Mouse (Mus musculus) heart, embryonic 15.5 days (tissue): ENCODE measurements around the gene Draxin. TPM values are rescaled to one million over a fixed set of nuclear protein-coding genes. Genes with fewer than 3 reads are reported as not detected.

Experiments used
- ATAC-seq: fragments of 200-750 bp; cut with Nextera tagmentation; replicated peaks from 2 replicates; pipeline ENCODE4 v1.8.0; 2017; ENCODE audit warnings: low read depth, moderate TSS enrichment; ENCODE audit not compliant: insufficient number of reproducible peaks, insufficient read depth, low FRiP score
- H3K27ac ChIP-seq: fragments of 300-500 bp; sonication (generic); 2 replicates; pipeline ENCODE4 v1.5.1; 2015; ENCODE audit warnings: mild to moderate bottlenecking, inconsistent platforms
- H3K27me3 ChIP-seq: fragments of 300-500 bp; sonication (generic); 2 replicates; pipeline ENCODE4 v1.6.1; 2015; ENCODE audit warnings: inconsistent platforms
- H3K36me3 ChIP-seq: fragments of 300-500 bp; sonication (generic); 2 replicates; pipeline ENCODE4 v1.6.1; 2015; ENCODE audit warnings: mild to moderate bottlenecking, inconsistent platforms
- H3K4me1 ChIP-seq: fragments of 300-500 bp; sonication (generic); replicated peaks from 2 replicates; pipeline ENCODE4 v1.6.1; 2015; ENCODE audit warnings: inconsistent platforms
- H3K4me2 ChIP-seq: fragments of 300-500 bp; sonication (generic); 2 replicates; pipeline ENCODE4 v1.6.1; 2015; ENCODE audit warnings: inconsistent platforms, mild to moderate bottlenecking, moderate library complexity
- H3K4me3 ChIP-seq: fragments of 300-500 bp; sonication (generic); 2 replicates; pipeline ENCODE4 v1.5.1; 2015; ENCODE audit warnings: mild to moderate bottlenecking, inconsistent platforms
- H3K9ac ChIP-seq: fragments of 300-500 bp; sonication (generic); 2 replicates; pipeline ENCODE4 v1.6.1; 2015; ENCODE audit warnings: mild to moderate bottlenecking, inconsistent platforms
- H3K9me3 ChIP-seq: fragments of 300-500 bp; sonication (generic); replicated peaks from 2 replicates; pipeline ENCODE4 v1.6.1; 2016; ENCODE audit warnings: inconsistent platforms
- WGBS: fragments of 180-500 bp; shearing (Covaris S2); methylation state at CpG from one replicate; pipeline ENCODE4 v1.1.7; 2015; ENCODE audit warnings: mixed read lengths; 5-methylcytosine and 5-hydroxymethylcytosine counted together
- polyA plus RNA-seq: library from polyadenylated mRNA; unstranded; fragments of >200 nt; fragmentation: Nextera tagmentation; extraction: Ambion mirVana; gene quantifications from 2 replicates; pipeline ENCODE4 v1.2.1, GENCODE M21; 2015

Draxin gene
- polyA plus RNA-seq, 1 experiment from 2014 or later: not detected

DNA sequence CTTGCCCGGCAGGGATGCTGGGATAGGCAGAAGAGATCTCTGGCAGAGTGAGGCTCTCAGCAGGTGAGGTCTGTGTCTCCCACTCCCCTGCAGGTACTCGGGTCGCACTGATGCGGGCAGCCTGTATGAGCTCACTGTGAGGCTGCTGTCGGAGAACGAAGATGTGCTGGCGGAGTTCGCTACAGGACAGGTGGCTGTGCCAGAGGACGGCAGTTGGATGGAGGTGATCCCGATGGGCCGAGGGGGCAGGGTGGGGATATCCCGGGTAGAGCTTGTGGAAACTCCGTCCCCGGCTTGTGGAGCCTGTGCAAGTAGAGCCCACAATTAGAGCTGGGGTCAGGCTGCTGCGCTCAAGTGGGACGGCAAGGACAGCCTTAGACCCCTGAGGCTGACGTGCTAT, 35.1 kb upstream of the Draxin start:
- peaks cover 27% of the 10 kb centered on the region for H3K4me1 ChIP-seq
- no peak overlapping the region for H3K27ac ChIP-seq
- peaks cover 90% of the 10 kb centered on the region for H3K27me3 ChIP-seq
- H3K9me3 ChIP-seq: no peaks in the 10 kb centered on the region
- H3K4me3 ChIP-seq: no peak overlapping the region
- ATAC-seq: no peak
- H3K36me3 ChIP-seq: no peaks in the 10 kb centered on the region
- H3K9ac ChIP-seq: no peak overlapping the region
- H3K4me2 ChIP-seq: no peak overlapping the region
- WGBS: 12% methylated on average over 17 of the region's 17 CpGs

DNA sequence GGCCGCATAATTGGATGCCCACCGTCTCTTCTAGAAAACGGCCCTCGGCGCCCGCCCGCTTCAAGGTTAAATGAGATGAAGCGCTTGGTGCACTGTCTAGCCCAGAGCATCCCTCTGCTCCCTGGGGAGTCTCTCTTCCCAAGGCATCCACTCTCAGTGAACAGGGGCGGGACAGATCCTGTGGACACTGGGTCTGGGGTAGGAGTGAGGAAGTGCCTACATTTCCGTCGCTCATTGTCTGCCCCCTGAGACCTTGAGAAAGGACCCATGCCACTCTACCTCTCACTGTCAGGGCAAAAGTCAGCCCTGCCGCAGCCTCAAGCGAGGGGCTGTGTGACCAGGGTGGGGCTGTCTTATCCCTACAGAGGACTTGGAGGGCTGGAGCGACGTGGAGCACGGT, 34.0 kb upstream of the Draxin start:
- no peak for ATAC-seq
- peaks cover 34% of the 10 kb centered on the region for H3K4me1 ChIP-seq

DNA sequence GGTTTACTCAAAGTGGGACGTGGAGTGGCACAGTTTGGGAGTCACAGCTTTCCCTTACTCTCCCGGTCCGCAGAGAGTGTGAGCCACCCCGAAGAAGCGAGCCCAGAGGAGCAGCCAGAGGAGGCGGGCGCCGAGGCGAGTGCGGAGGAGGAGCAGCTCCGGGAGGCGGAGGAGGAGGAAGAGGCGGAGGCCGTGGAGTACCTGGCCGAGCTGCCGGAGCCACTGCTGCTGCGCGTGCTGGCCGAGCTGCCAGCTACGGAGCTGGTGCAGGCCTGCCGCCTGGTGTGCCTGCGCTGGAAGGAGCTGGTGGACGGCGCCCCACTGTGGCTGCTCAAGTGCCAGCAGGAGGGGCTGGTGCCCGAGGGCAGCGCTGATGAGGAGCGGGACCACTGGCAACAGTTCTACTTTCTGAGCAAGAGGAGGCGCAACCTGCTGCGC, 33.5 kb upstream of the Draxin start:
- ATAC-seq: peak; percentile 19
- H3K27me3 ChIP-seq: peaks cover 88% of the 10 kb centered on the region
- H3K9ac ChIP-seq: peak overlapping the region; percentile 10; the same call in 1 of the 2 replicates
- H3K4me2 ChIP-seq: peak overlapping the region; percentile 72
- H3K4me3 ChIP-seq: peak overlapping the region; percentile 45
- H3K9me3 ChIP-seq: no peaks in the 10 kb centered on the region
- peaks cover 38% of the 10 kb centered on the region for H3K4me1 ChIP-seq
- no peaks in the 10 kb centered on the region for H3K36me3 ChIP-seq
- no peak overlapping the region for H3K27ac ChIP-seq
- under 1% methylated on average over 29 of the region's 29 CpGs for WGBS

More for the DNA sequence above, 34.0 kb upstream of the Draxin start:
- H3K36me3 ChIP-seq: no peaks in the 10 kb centered on the region
- 0 out of 2 replicates have a peak overlapping the region, but pooled peaks have one; percentile 10 for H3K9ac ChIP-seq
- no peaks in the 10 kb centered on the region for H3K9me3 ChIP-seq
- WGBS: under 1% methylated on average over 16 of the region's 16 CpGs
- no peak overlapping the region for H3K27ac ChIP-seq
- peak overlapping the region; percentile 72 for H3K4me2 ChIP-seq
- peaks cover 90% of the 10 kb centered on the region for H3K27me3 ChIP-seq
- peak overlapping the region; percentile 45 for H3K4me3 ChIP-seq

DNA sequence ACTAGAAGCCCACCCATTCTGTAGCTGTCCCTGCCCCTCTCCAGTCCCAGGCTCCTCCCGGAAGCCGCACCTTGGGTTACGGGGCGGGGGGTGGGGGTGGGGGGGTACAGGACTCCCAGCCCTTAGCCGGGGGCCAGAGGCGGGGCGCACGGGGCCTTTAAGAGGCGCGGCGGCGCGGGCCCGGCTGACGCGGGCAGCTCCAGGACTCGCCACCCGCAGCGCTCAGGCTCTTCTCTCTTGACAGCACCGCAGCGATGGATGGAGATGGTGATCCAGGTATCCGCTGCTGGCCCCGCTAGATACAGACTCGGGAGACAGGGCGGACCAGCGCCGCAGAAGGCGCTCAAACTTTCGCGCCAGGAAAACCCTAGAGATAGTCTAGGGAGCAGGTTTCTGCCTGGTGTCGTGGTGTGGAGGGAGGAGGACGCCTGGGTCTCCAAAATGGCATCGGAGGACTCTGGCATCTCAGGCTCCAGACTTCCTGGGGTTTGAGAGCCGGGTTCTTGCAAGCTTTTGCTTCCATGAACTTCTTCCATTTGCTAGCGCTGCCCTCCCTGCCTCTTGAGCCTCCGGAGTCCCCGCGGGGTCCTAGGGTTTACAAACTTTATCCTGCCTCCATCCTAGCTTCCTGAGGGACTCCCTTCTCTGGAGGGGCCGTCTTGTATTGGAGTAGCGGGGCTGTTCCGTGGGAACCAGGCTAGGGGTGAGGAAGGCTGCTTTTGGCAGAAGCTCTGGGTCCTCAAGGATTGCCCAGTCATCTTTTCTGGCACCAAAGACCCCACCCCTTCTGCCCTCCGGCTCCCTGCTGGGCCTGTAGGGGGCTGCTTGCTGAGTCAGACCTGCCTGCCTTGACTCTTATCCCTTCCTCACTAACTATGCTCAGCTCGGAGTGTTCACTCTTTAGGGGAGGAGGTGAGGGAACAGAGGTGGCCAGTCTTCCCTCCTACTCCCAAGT, 30.2 kb upstream of the Draxin start, which contains the start of the genes Fbxo44 and Fbxo2:
TSS of gene Fbxo44 (minus strand) at position 47 of the 955 bp plus-strand sequence.
TSS of gene Fbxo2 (plus strand) at position 186 of the 955 bp plus-strand sequence.
- Histone ChIP-seq H3K9ac (peak within 1 kb of the TSS; percentile 82), H3K9me3 (no peaks in the 10 kb centered on the region), H3K36me3 (peaks cover 13% of the 10 kb centered on the region; the same call in 1 of the 2 replicates), H3K4me1 (peaks cover 40% of the 10 kb centered on the region), H3K27ac (peak within 1 kb of the TSS; percentile 81), H3K27me3 (peaks cover 65% of the 10 kb centered on the region), H3K4me3 (peak within 1 kb of the TSS; percentile 77), H3K4me2 (peak within 1 kb of the TSS; percentile 98)
- WGBS: 1% methylated on average over 31 of the region's 43 CpGs
- peak; percentile 23 for ATAC-seq

DNA sequence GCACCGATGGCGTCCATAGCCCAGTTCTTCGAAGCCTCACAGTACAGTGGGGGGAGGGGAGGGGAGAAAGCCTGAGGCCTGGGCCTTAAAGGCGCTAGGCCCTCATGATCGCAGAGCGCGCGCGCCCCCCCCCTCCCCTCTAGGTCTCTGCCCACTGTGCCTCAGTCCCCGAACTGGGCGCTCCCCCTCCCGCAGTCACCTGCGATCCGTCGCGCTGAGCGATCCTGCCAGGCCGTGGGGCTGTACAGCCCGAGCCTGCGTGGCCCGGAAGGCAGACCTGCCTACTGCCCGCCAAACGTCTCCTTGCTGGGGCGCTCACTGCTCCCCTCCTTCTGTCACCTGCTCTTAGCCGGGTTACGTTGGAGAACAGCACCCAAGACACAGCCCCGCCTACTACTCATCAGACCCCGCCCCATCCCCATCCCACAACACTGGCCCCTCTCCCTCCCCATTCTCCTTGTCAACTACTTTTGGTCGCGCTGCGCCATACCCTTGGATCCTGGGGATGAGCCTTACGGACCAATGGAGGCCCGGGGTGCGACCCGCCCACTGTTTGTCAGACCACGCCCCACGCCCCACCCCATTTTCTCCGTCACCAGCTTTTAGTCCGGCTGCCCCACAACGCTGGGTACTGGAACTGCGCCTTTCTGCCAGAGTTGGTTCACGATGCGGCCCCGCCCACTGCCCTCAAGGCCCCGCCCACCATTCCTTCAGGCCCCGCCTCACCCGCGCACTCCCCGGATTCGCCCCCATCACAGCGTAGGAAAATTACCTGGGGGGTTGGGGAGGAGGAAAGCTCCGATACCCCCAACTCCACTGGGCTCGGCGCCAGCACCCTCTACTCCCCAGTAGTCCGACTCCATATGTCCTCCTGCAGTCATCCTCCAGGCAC, 29.3 kb upstream of the Draxin start:
- no peaks in the 10 kb centered on the region for H3K9me3 ChIP-seq
- H3K36me3 ChIP-seq: peaks cover 13% of the 10 kb centered on the region; the same call in 1 of the 2 replicates
- peak; percentile 84 for ATAC-seq
- peak overlapping the region; percentile 82 for H3K9ac ChIP-seq
- under 1% methylated on average over 48 of the region's 55 CpGs for WGBS
- peaks cover 40% of the 10 kb centered on the region for H3K4me1 ChIP-seq
- peak overlapping the region; percentile 81 for H3K27ac ChIP-seq
- H3K4me3 ChIP-seq: peak overlapping the region; percentile 77
- peak overlapping the region; percentile 98 for H3K4me2 ChIP-seq
- peaks cover 56% of the 10 kb centered on the region for H3K27me3 ChIP-seq

DNA sequence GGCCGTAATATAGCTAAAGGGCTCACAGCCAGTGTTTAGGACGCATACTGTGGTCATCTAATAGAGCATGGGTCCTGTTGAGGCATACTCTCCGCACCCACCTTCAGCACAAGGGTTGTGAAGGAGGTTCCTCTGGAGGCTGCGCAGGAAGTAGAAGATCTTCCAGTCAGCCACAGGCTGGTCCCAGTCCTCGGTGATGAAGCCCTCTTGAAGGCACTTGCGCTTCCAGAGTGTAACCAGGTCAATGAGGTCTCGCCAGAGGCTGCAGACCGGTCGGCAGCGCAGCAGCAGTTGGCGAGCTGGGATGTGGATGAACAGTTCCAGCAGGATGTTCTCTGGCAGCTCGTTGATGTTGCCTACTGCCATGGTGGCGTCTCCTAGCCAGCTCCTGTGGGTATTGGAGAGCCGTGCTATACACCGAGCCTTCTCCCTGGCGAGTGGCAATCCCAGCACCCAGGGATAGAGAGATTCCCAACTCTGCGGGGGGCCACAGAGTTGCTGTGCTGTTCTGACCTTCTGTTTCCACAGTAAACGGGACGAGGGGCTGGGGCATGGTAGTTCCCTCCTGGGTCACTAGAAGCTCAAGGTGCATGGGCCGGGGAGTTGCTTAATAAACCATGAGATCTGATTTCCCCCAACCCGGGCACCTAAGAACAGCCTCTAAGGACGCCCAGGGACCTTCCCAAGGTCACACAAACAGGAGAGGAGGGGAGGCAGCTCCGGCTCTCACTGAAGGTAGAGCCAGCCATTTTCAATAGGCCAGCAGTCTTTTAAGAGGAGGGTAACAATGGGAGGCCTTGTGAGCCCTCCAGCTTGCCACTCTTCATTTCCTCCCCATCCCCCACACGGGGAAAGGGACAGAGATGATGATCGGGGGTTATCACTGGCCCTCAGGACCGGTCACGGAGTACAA, 28.2 kb upstream of the Draxin start:
- Histone ChIP-seq H3K4me3 (peak overlapping the region; percentile 77), H3K4me1 (peaks cover 30% of the 10 kb centered on the region), H3K4me2 (peak overlapping the region; percentile 98), H3K9me3 (no peaks in the 10 kb centered on the region), H3K36me3 (peaks cover 18% of the 10 kb centered on the region; the same call in 1 of the 2 replicates), H3K27ac (peak overlapping the region; percentile 81), H3K9ac (peak overlapping the region; percentile 82), H3K27me3 (peaks cover 45% of the 10 kb centered on the region)
- WGBS: 29% methylated on average over 27 of the region's 27 CpGs
- no peak for ATAC-seq

DNA sequence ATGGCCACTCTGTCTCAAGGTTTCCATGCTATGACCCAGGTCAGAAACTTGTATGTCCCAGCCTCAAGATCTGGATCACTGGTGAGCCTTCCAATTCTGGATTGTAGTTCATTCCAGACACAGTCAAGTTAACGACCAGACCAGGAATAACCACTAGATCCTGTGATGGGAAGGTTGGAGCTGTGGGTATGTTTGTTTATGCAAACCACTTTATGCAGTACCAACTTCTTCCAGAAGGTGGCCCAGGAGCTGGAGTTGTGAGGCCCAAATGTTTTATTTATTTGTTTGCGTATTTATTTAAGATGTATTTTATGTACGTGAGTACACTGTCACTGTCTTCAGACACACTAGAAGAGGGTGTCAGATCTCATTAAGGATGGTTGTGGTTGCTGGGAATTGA, 24.5 kb upstream of the Draxin start:
- ATAC-seq: no peak
- WGBS: 57% methylated on average over 3 of the region's 3 CpGs

DNA sequence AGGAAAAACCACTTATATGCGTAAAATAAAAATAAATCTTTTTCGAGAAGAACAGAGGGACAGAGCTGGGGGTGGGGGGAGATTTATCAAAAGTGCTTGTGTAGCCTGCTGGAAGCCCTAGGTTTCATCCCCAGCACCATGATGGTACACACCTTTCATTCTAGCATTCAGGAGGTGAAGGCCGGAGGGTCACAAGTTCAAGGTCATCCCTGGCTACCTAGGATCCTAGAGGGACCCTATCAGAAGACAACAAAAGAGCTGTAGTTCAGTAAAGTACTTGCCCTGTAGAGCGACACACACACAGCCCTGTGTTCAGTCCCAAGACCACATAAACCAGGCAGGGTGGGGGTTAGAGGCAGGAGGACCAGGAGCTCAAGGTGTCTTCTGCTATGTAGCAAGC, 23.5 kb upstream of the Draxin start:
- Histone ChIP-seq H3K4me2 (no peak overlapping the region), H3K4me1 (peaks cover 20% of the 10 kb centered on the region), H3K9ac (no peak overlapping the region), H3K27ac (no peak overlapping the region), H3K9me3 (no peaks in the 10 kb centered on the region), H3K36me3 (peaks cover 18% of the 10 kb centered on the region; the same call in 1 of the 2 replicates), H3K27me3 (peaks cover 3% of the 10 kb centered on the region; the same call in 1 of the 2 replicates), H3K4me3 (no peak overlapping the region)
- 89% methylated on average over 4 of the region's 4 CpGs for WGBS
- ATAC-seq: no peak

More for the DNA sequence above, 24.5 kb upstream of the Draxin start:
- Histone ChIP-seq H3K27ac (no peak overlapping the region), H3K9ac (no peak overlapping the region), H3K4me3 (no peak overlapping the region), H3K9me3 (no peaks in the 10 kb centered on the region), H3K36me3 (peaks cover 18% of the 10 kb centered on the region; the same call in 1 of the 2 replicates), H3K4me2 (no peak overlapping the region), H3K27me3 (peaks cover 9% of the 10 kb centered on the region), H3K4me1 (peaks cover 30% of the 10 kb centered on the region)

DNA sequence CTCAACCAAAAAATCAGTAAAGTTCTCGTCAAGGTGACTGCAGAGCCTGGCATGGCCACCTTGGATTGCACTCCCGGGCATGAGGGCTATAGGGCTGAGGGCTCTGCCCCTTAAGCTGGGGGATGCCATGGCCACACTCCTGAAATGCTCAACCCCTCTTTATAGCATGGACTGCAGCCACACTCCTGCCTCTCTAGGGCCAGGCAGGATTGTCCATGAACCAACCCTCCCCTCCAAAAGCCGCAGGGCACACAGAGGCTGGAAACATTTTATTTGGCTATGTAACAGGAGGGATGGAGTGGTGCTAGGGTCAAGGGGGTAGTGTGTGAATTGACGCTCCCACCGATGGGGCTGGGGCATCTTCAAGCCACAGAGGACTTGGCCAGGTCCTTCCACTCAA, 22.0 kb upstream of the Draxin start:
- Histone ChIP-seq H3K9me3 (no peaks in the 10 kb centered on the region), H3K36me3 (peaks cover 18% of the 10 kb centered on the region; the same call in 1 of the 2 replicates), H3K4me1 (peaks cover 9% of the 10 kb centered on the region; the same call in 1 of the 2 replicates), H3K27me3 (no peaks in the 10 kb centered on the region), H3K4me3 (no peak overlapping the region), H3K9ac (no peak overlapping the region), H3K27ac (no peak overlapping the region), H3K4me2 (no peak overlapping the region)
- 81% methylated on average over 5 of the region's 5 CpGs for WGBS
- no peak for ATAC-seq
